Mouse (Mus musculus) ES-Bruce4 (cell line): ENCODE measurements around the gene Mcf2. TPM values are rescaled to one million over a fixed set of nuclear protein-coding genes. Genes with fewer than 3 reads are reported as not detected.

Source experiments
- H3K27ac ChIP-seq: 2 replicates; pipeline ENCODE4 v1.5.1; 2012; ENCODE audit warnings: low read length, inconsistent platforms; ENCODE audit not compliant: insufficient read depth
- H3K27me3 ChIP-seq: 2 replicates; pipeline ENCODE4 v1.6.1; 2012; ENCODE audit warnings: mild to moderate bottlenecking, low read length, inconsistent platforms; ENCODE audit not compliant: control insufficient read depth, poor library complexity, insufficient read depth, severe bottlenecking
- H3K36me3 ChIP-seq: 2 replicates; pipeline ENCODE4 v1.6.1; 2012; ENCODE audit warnings: inconsistent platforms, mild to moderate bottlenecking, low read length, moderate library complexity; ENCODE audit not compliant: control insufficient read depth, poor library complexity, insufficient read depth, severe bottlenecking
- H3K4me1 ChIP-seq: one replicate; pipeline ENCODE4 v1.8.1; 2011; ENCODE audit warnings: low read length; ENCODE audit not compliant: control insufficient read depth, insufficient read depth
- H3K4me3 ChIP-seq: 2 replicates; pipeline ENCODE4 v1.5.1; 2011; ENCODE audit warnings: low read depth, mild to moderate bottlenecking, low read length
- H3K9ac ChIP-seq: 2 replicates; pipeline ENCODE4 v1.6.1; 2012; ENCODE audit warnings: low read depth, mild to moderate bottlenecking, inconsistent platforms; ENCODE audit not compliant: poor library complexity, severe bottlenecking
- H3K9me3 ChIP-seq: replicated peaks from 2 replicates; pipeline ENCODE4 v1.6.1; 2012; ENCODE audit warnings: mild to moderate bottlenecking, low read length, inconsistent platforms; ENCODE audit not compliant: control insufficient read depth, poor library complexity, insufficient read depth, severe bottlenecking
- CTCF ChIP-seq: IDR thresholded peaks from one replicate; pipeline ENCODE4 v1.8.1; 2011; ENCODE audit warnings: low read depth, low read length
- EP300 ChIP-seq: IDR thresholded peaks from 2 replicates; pipeline ENCODE4 v1.6.1; 2011; ENCODE audit warnings: low read depth, low read length; ENCODE audit not compliant: insufficient read depth
- POLR2A ChIP-seq: IDR thresholded peaks from one replicate; pipeline ENCODE4 v1.8.1; 2011; ENCODE audit warnings: low read length; ENCODE audit not compliant: insufficient read depth
- polyA plus RNA-seq: library from polyadenylated mRNA; stranded (reverse); fragments of >200 nt; gene quantifications from 2 replicates; pipeline ENCODE4 v1.2.4, GENCODE M21; 2011; ENCODE audit warnings: low read depth; ENCODE audit not compliant: missing spikeins, insufficient read depth, insufficient read length

Gene Mcf2
- polyA plus RNA-seq, 1 experiment, result 4.1 TPM

DNA sequence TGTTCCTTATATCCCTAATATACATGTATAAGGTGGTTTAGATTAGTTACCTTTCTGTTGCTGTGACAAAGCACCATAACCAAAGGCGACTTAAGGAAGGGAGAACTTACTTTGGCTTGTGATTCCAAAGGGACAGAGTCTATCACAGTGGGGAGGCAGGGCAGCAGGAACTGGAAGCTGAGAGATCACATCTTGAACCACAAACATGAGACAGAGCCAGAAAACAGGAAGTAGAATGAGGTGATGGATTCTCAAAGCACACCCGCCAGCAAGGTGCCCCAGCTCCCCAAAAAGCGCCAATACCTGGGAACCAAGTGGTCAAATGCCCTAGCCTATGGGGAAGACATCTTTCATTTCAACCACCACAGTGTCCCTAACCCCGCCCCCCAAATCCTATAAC lies 157.9 kb downstream of the Mcf2 start:
- Histone ChIP-seq H3K36me3 (no peaks in the 10 kb centered on the region), H3K9ac (no peak overlapping the region), H3K27ac (no peak overlapping the region), H3K9me3 (no peaks in the 10 kb centered on the region), H3K4me1 (no peaks in the 10 kb centered on the region), H3K4me3 (no peak overlapping the region), H3K27me3 (no peaks in the 10 kb centered on the region)
- TF ChIP-seq CTCF, result no peak
- TF ChIP-seq EP300, result no peak
- no peak for TF ChIP-seq POLR2A

DNA sequence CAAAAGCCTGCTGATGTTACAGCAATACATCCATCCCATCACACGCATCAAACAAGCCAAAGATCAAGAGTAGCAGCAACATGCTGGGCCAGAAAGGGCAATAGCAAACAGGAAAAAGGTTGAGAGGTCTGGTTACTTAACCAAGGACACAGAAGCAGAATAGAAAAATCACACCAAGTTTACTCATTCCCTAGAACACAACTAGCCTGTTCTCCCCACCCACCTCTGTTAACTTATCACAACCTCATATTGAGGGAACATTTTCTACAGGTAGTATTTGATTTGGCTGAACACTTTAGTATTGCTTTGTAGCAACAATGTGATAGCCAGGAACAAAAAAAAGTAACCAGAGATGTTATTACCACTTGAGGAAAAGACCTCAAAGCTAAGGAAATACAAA lies 164.3 kb downstream of the Mcf2 start:
- Histone ChIP-seq H3K27me3 (no peaks in the 10 kb centered on the region), H3K27ac (no peak overlapping the region), H3K4me3 (no peak overlapping the region), H3K9ac (no peak overlapping the region), H3K9me3 (no peaks in the 10 kb centered on the region), H3K36me3 (no peaks in the 10 kb centered on the region), H3K4me1 (no peaks in the 10 kb centered on the region)
- TF ChIP-seq CTCF (no peak), EP300 (no peak), POLR2A (no peak)

DNA sequence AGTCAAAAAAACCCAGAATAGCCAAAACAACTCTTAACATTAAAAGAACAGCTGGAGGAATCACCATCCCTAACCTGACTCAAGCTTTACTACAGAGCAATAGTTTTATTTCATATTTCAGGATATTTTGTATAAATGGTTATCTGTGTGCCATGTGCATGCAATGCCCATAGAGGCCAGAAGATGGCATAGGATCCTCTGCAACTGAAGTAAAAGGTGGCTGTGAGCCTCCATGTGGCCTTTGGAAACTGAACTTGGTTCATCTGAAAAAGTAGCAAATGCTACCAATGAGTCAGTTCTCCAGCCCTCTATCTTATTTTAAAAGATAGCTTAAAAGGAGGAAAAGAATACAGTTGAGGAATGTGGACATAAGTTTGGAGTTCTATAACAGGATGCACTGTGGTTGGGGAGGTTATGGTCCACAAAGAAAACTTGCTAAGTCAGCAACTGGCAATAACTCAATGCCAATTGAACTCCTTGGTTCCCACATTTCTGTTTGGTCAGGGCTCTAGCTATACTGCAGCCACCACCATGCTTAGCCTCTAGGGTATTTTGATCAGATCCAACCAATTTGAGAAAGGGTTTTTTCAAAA lies 165.7 kb downstream of the Mcf2 start:
- H3K36me3 ChIP-seq, result no peaks in the 10 kb centered on the region
- H3K4me3 ChIP-seq, result no peak overlapping the region
- H3K9me3 ChIP-seq, result no peaks in the 10 kb centered on the region
- H3K4me1 ChIP-seq, result no peaks in the 10 kb centered on the region
- no peak for TF ChIP-seq POLR2A
- TF ChIP-seq CTCF, result peak; percentile 9
- no peak overlapping the region for H3K9ac ChIP-seq
- no peaks in the 10 kb centered on the region for H3K27me3 ChIP-seq
- no peak overlapping the region for H3K27ac ChIP-seq

Other genes starting within 250 kb of the Mcf2 start
- not detected in 2 replicates for gene F9, start 179.6 kb downstream of the Mcf2 start, polyA plus RNA-seq